In the genomic region with DNA sequence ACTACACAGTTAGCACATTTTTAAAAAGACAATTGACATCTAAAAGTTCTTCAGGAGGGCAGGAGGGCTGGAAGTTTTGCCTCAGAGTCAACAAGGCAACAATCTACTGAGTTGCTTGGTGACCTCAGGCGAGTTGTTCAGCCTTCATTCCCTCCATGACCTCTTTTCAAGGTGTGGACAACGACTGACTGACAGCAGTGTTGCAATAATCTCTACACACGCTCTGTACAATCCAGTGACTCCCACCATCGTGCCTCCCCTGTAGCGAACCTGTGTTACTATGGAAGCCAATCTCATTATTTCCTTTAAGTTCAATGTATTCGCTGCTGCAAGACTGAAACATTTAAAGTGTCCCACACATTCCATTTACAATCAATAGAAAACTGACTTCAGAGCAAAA, we compare ENCODE assay signal across 32 mouse cellular contexts. TPM values are rescaled to one million over a fixed set of nuclear protein-coding genes. Genes with fewer than 3 reads are reported as not detected.
DNase-seq lines count a peak whose midpoint lies in the region; ATAC-seq and TF ChIP-seq lines count a peak whose summit lies in the region.
"Had no signal": no experiment of that assay in that cellular context is flagged by ENCODE, and none has a peak within 500 bp of the region (broad histone marks: within the 10 kb centered on the region; RNA-seq: fewer than 3 reads in every experiment).

No protein-coding gene starts in this region.

- H3K9ac ChIP-seq in embryonic facial prominence, embryonic 12.5 days, result no peak overlapping the region
- H3K9ac ChIP-seq in heart, adult 2 months (ENCODE audit: low read depth, low read length), result no peak overlapping the region
- no peak overlapping the region for H3K9ac ChIP-seq in embryonic facial prominence, embryonic 13.5 days
- H3K9ac ChIP-seq: forebrain, embryonic 15.5 days; heart, embryonic 13.5 days; hindbrain, embryonic 14.5 days had no signal

- no peak for DNase-seq in embryonic facial prominence, embryonic 10.5 days (ENCODE audit: low spot score)
- DNase-seq in heart, adult 2 months, result no peak
- DNase-seq in heart, embryonic 10.5 days (ENCODE audit: low spot score), result no peak
- peak; percentile 7 for DNase-seq in heart, postnatal 4 days
- no peak for DNase-seq in heart, postnatal 25 days (ENCODE audit: low spot score)
- DNase-seq in cerebellum, postnatal 4 days (ENCODE audit: low spot score in 2 of 2), result no peak
- DNase-seq: adrenal gland, adult 8-10 months; adrenal gland, postnatal 25 days; cerebellum, adult 11-12 months; cerebellum, adult 8-10 months; cerebellum, postnatal 10 days; cerebellum, postnatal 36 days; gastrocnemius, postnatal 25 days; heart, postnatal 36 days; kidney, adult 18-20 months had no signal

- H3K36me3 ChIP-seq in embryonic facial prominence, embryonic 12.5 days, result no peaks in the 10 kb centered on the region
- no peaks in the 10 kb centered on the region for H3K36me3 ChIP-seq in embryonic facial prominence, embryonic 10.5 days (replicated peaks)
- H3K36me3 ChIP-seq in heart, adult 2 months (ENCODE audit: control insufficient read depth, insufficient read depth, low read length), result no peaks in the 10 kb centered on the region; the same call in 1 of the 2 replicates
- H3K36me3 ChIP-seq in heart, embryonic 10.5 days, result no peaks in the 10 kb centered on the region
- no peaks in the 10 kb centered on the region for H3K36me3 ChIP-seq in embryonic facial prominence, embryonic 13.5 days
- H3K36me3 ChIP-seq: forebrain, embryonic 15.5 days; heart, embryonic 13.5 days had no signal

- no peaks in the 10 kb centered on the region for H3K9me3 ChIP-seq in embryonic facial prominence, embryonic 12.5 days
- no peaks in the 10 kb centered on the region for H3K9me3 ChIP-seq in embryonic facial prominence, embryonic 10.5 days
- H3K9me3 ChIP-seq in heart, embryonic 10.5 days, result no peaks in the 10 kb centered on the region
- no peaks in the 10 kb centered on the region for H3K9me3 ChIP-seq in embryonic facial prominence, embryonic 13.5 days
- H3K9me3 ChIP-seq: forebrain, embryonic 15.5 days; heart, embryonic 13.5 days had no signal

- no peak for TF ChIP-seq EP300 in heart, adult 2 months (IDR thresholded peaks at IDR 0.05; ENCODE audit: insufficient read depth, low read depth, low read length)

- 65% methylated on average over 6 of the region's 6 CpGs for WGBS in embryonic facial prominence, embryonic 12.5 days
- WGBS in embryonic facial prominence, embryonic 10.5 days, result 73% methylated on average over 6 of the region's 6 CpGs
- WGBS in heart, adult 2 months, result 29% methylated on average over 6 of the region's 6 CpGs
- 41% methylated on average over 6 of the region's 6 CpGs for WGBS in heart, embryonic 10.5 days
- WGBS in embryonic facial prominence, embryonic 13.5 days, result 72% methylated on average over 6 of the region's 6 CpGs

- no peak overlapping the region for H3K4me3 ChIP-seq in embryonic facial prominence, embryonic 12.5 days
- no peak overlapping the region for H3K4me3 ChIP-seq in embryonic facial prominence, embryonic 10.5 days
- no peak overlapping the region; the same call in 1 of the 2 replicates for H3K4me3 ChIP-seq in heart, adult 2 months
- no peak overlapping the region for H3K4me3 ChIP-seq in heart, embryonic 10.5 days
- no peak overlapping the region for H3K4me3 ChIP-seq in embryonic facial prominence, embryonic 13.5 days
- H3K4me3 ChIP-seq: forebrain, embryonic 15.5 days; heart, embryonic 13.5 days had no signal

- ATAC-seq in embryonic facial prominence, embryonic 12.5 days (ENCODE audit: insufficient number of reproducible peaks, insufficient read depth, low FRiP score, low TSS enrichment), result no peak
- no peak for ATAC-seq in embryonic facial prominence, embryonic 13.5 days (ENCODE audit: insufficient number of reproducible peaks, insufficient read depth, low FRiP score, low TSS enrichment, low read depth)
- ATAC-seq: activated CD4-positive, CD25-positive, alpha-beta regulatory T cell, adult 4 months; forebrain, embryonic 15.5 days; hindbrain, postnatal 0 days; inflammation-experienced regulatory T-cells, adult 6 months; intestine, embryonic 16.5 days had no signal

- no peak overlapping the region for H3K4me2 ChIP-seq in embryonic facial prominence, embryonic 12.5 days (replicated peaks)
- H3K4me2 ChIP-seq in embryonic facial prominence, embryonic 13.5 days, result no peak overlapping the region
- H3K4me2 ChIP-seq: forebrain, embryonic 15.5 days; hindbrain, embryonic 14.5 days had no signal

- intact Hi-C loops in heart, adult 2 months (cut with DNase I), result loop anchor here (5.0 kb wide), 1 partner anchor 395 kb away; a partner anchor contains a TSS
- intact Hi-C loops in heart, postnatal 25 days (cut with DNase I), result no loop called here

- no peaks in the 10 kb centered on the region for H3K79me2 ChIP-seq in heart, adult 2 months (replicated peaks; ENCODE audit: control insufficient read depth, insufficient read depth, low read length)

- H3K4me1 ChIP-seq in embryonic facial prominence, embryonic 12.5 days, result no peaks in the 10 kb centered on the region
- H3K4me1 ChIP-seq in embryonic facial prominence, embryonic 10.5 days, result peaks cover 8% of the 10 kb centered on the region; the same call in 1 of the 2 replicates
- H3K4me1 ChIP-seq in heart, adult 2 months (ENCODE audit: control insufficient read depth, insufficient read depth, low read length), result peaks cover 7% of the 10 kb centered on the region
- H3K4me1 ChIP-seq in heart, embryonic 10.5 days, result peaks cover 14% of the 10 kb centered on the region; the same call in 1 of the 2 replicates
- peaks cover 9% of the 10 kb centered on the region for H3K4me1 ChIP-seq in embryonic facial prominence, embryonic 13.5 days

- 0 out of 2 replicates have a peak overlapping the region, but pooled peaks have one; percentile 11 for H3K27ac ChIP-seq in embryonic facial prominence, embryonic 12.5 days
- H3K27ac ChIP-seq in embryonic facial prominence, embryonic 10.5 days (replicated peaks), result no peak overlapping the region
- peak overlapping the region; percentile 15; the same call in 1 of the 2 replicates for H3K27ac ChIP-seq in heart, adult 2 months
- H3K27ac ChIP-seq in heart, embryonic 10.5 days, result no peak overlapping the region
- H3K27ac ChIP-seq in embryonic facial prominence, embryonic 13.5 days, result peak overlapping the region; percentile 18; the same call in 1 of the 2 replicates
- H3K27ac ChIP-seq: forebrain, embryonic 15.5 days; heart, embryonic 13.5 days; hindbrain, embryonic 14.5 days; hindbrain, postnatal 0 days had no signal

- no peaks in the 10 kb centered on the region for H3K27me3 ChIP-seq in embryonic facial prominence, embryonic 12.5 days
- H3K27me3 ChIP-seq in embryonic facial prominence, embryonic 10.5 days (replicated peaks; ENCODE audit: low read depth, poor library complexity, severe bottlenecking), result peaks cover 7% of the 10 kb centered on the region; the same call in 1 of the 2 replicates
- H3K27me3 ChIP-seq in heart, adult 2 months (ENCODE audit: control insufficient read depth, insufficient read depth, low read length), result no peaks in the 10 kb centered on the region
- H3K27me3 ChIP-seq in heart, embryonic 10.5 days (ENCODE audit: insufficient read depth, poor library complexity, severe bottlenecking), result no peaks in the 10 kb centered on the region
- H3K27me3 ChIP-seq in embryonic facial prominence, embryonic 13.5 days, result no peaks in the 10 kb centered on the region
- H3K27me3 ChIP-seq: forebrain, embryonic 15.5 days; heart, embryonic 13.5 days had no signal

- TF ChIP-seq POLR2A in heart, adult 2 months (IDR thresholded peaks at IDR 0.05; ENCODE audit: insufficient read depth, low read depth, low read length), result no peak

- no peak for TF ChIP-seq CTCF in heart, adult 2 months (IDR thresholded peaks at IDR 0.05)

RNA-seq across cellular contexts. Expression of a gene that starts 3.9 kb away (rescaled TPM):
- not detected in 2 replicates for polyA plus RNA-seq in embryonic facial prominence, embryonic 12.5 days (2016; fragmentation: Nextera tagmentation; extraction: Ambion mirVana)
- polyA plus RNA-seq in embryonic facial prominence, embryonic 10.5 days (2016; fragmentation: Nextera tagmentation; extraction: Ambion mirVana), result not detected in 2 replicates
- total RNA-seq in heart, adult 2 months (2021), result not detected
- polyA plus RNA-seq in heart, adult 2 months (2012; rRNA removed), result not detected in 2 replicates
- polyA plus RNA-seq in heart, embryonic 10.5 days (2016; fragmentation: Nextera tagmentation; extraction: Ambion mirVana), result not detected in 2 replicates
- total RNA-seq in heart, postnatal 4 days (2021), result not detected
- total RNA-seq in heart, postnatal 25 days (2021), result not detected
- polyA plus RNA-seq in embryonic facial prominence, embryonic 13.5 days (2015; fragmentation: Nextera tagmentation; extraction: Ambion mirVana), result not detected in 2 replicates
- total RNA-seq: adrenal gland, postnatal 25 days; ES-E14; gastrocnemius, adult 8-10 months; gastrocnemius, postnatal 25 days; heart, postnatal 36 days; hindbrain, postnatal 0 days had no signal
- polyA plus RNA-seq: brain, embryonic 14.5 days; embryonic facial prominence, embryonic 14.5 days; forebrain, embryonic 11.5 days; gonadal fat pad, adult 2 months; heart, embryonic 13.5 days; heart, embryonic 16.5 days; hindbrain, embryonic 11.5 days; hindbrain, embryonic 14.5 days; hindbrain, postnatal 0 days; intestine, embryonic 16.5 days had no signal

RNA-seq across cellular contexts. Expression of a gene that starts 12.4 kb away (rescaled TPM):
- polyA plus RNA-seq in embryonic facial prominence, embryonic 12.5 days (2016; fragmentation: Nextera tagmentation; extraction: Ambion mirVana), result 2.1 and 2.5 TPM in 2 replicates
- 2.5 and 2.6 TPM in 2 replicates for polyA plus RNA-seq in embryonic facial prominence, embryonic 10.5 days (2016; fragmentation: Nextera tagmentation; extraction: Ambion mirVana)
- under 1 TPM; 0.34 to 0.94 TPM for total RNA-seq in heart, adult 2 months (2021)
- polyA plus RNA-seq in heart, adult 2 months (2012; rRNA removed), result 0.53 and 1.4 TPM in 2 replicates
- 0.52 and 0.87 TPM in 2 replicates for polyA plus RNA-seq in heart, embryonic 10.5 days (2016; fragmentation: Nextera tagmentation; extraction: Ambion mirVana)
- total RNA-seq in heart, postnatal 4 days (2021), result under 1 TPM; 0.50 to 0.68 TPM
- under 1 TPM; 0.70 to 0.95 TPM for total RNA-seq in heart, postnatal 25 days (2021)
- 2.6 and 3.7 TPM in 2 replicates for polyA plus RNA-seq in embryonic facial prominence, embryonic 13.5 days (2015; fragmentation: Nextera tagmentation; extraction: Ambion mirVana)
- total RNA-seq: ES-E14 had no signal
- polyA plus RNA-seq: activated CD4-positive, CD25-positive, alpha-beta regulatory T cell, adult 4 months had no signal

Comparison
In these comparisons a context has a peak if more than half of its experiments do, and no peak if none do; other contexts are left out.
1. H3K27ac ChIP-seq: peak in embryonic facial prominence, embryonic 12.5 days (single experiment), heart, adult 2 months (single experiment) and embryonic facial prominence, embryonic 13.5 days (single experiment); none in embryonic facial prominence, embryonic 10.5 days (single experiment) and heart, embryonic 10.5 days (single experiment).